Mouse (Mus musculus) kidney, postnatal 0 days (tissue): ENCODE results near the gene Hpn. TPM values are rescaled to one million over a fixed set of nuclear protein-coding genes. Genes with fewer than 3 reads are reported as not detected.
A peak's percentile ranks its signal among the peaks of the same experiment; 100 is the strongest.

Source experiments
- ATAC-seq: fragments of 200-750 bp; cut with Nextera tagmentation; replicated peaks from 2 replicates; pipeline ENCODE4 v1.8.0; 2017; ENCODE audit warnings: low read depth, moderate number of reproducible peaks, moderate TSS enrichment, moderate library complexity; ENCODE audit not compliant: low FRiP score
- DNase-seq: peaks from one replicate; pipeline ENCODE4 v3.0.0-alpha.2; 2016; ENCODE audit warnings: low spot score
- H3K27ac ChIP-seq: fragments of 300-500 bp; sonication (generic); 2 replicates; pipeline ENCODE4 v1.5.1; 2014; ENCODE audit warnings: mild to moderate bottlenecking
- H3K27me3 ChIP-seq: fragments of 300-500 bp; sonication (generic); 2 replicates; pipeline ENCODE4 v1.6.1; 2014; ENCODE audit warnings: low read length, mixed read lengths; ENCODE audit not compliant: insufficient read depth
- H3K36me3 ChIP-seq: fragments of 300-500 bp; sonication (generic); 2 replicates; pipeline ENCODE4 v1.6.1; 2014; ENCODE audit warnings: low read length, mixed read lengths; ENCODE audit not compliant: insufficient read depth
- H3K4me1 ChIP-seq: fragments of 300-500 bp; sonication (generic); replicated peaks from 2 replicates; pipeline ENCODE4 v1.6.1; 2014; ENCODE audit warnings: antibody characterized with exemption, low read length, mixed read lengths; ENCODE audit not compliant: insufficient read depth
- H3K4me2 ChIP-seq: fragments of 300-500 bp; sonication (generic); 2 replicates; pipeline ENCODE4 v1.6.1; 2014; ENCODE audit warnings: mild to moderate bottlenecking, low read length, moderate library complexity, mixed read lengths
- H3K4me3 ChIP-seq: fragments of 300-500 bp; sonication (generic); replicated peaks from 2 replicates; pipeline ENCODE4 v1.5.1; 2014; ENCODE audit warnings: low read depth, low read length
- H3K9ac ChIP-seq: fragments of 300-500 bp; sonication (generic); 2 replicates; pipeline ENCODE4 v1.6.1; 2014; ENCODE audit warnings: low read depth, low read length
- H3K9me3 ChIP-seq: fragments of 300-500 bp; sonication (generic); replicated peaks from 2 replicates; pipeline ENCODE4 v1.6.1; 2016; ENCODE audit warnings: low read length, inconsistent platforms, mixed read lengths
- CTCF ChIP-seq: IDR thresholded peaks from 2 replicates; pipeline ENCODE4 v1.5.1; 2016; ENCODE audit warnings: antibody characterized with exemption, low read depth, mild to moderate bottlenecking, moderate library complexity
- WGBS: fragments of 180-500 bp; shearing (Covaris S2); extraction: QIAGEN DNeasy Blood & Tissue Kit; methylation state at CpG from one replicate; pipeline ENCODE4 v1.1.7; 2014; 5-methylcytosine and 5-hydroxymethylcytosine counted together
- polyA plus RNA-seq: library from polyadenylated mRNA; unstranded; fragments of >200 nt; fragmentation: Nextera tagmentation; extraction: Ambion mirVana; gene quantifications from 2 replicates; pipeline ENCODE4 v1.2.1, GENCODE M21; 2015

The Hpn gene
- polyA plus RNA-seq, 1 experiment from 2014 or later, result 110 TPM

GRCm38 (mm10) chr7:31160763-31161162, 45.7 kb upstream of the Hpn start:
- no peak for TF ChIP-seq CTCF
- Histone ChIP-seq H3K9me3 (no peaks in the 10 kb centered on the region), H3K4me3 (no peak overlapping the region), H3K4me2 (no peak overlapping the region), H3K9ac (no peak overlapping the region), H3K4me1 (peaks cover 3% of the 10 kb centered on the region; the same call in 1 of the 2 replicates), H3K27me3 (no peaks in the 10 kb centered on the region), H3K36me3 (no peaks in the 10 kb centered on the region), H3K27ac (no peak overlapping the region)
- DNase-seq, result peak; percentile 58
- 16% methylated on average over 5 of the region's 5 CpGs for WGBS
- no peak for ATAC-seq

- no peak overlapping the region for H3K9ac ChIP-seq
- ATAC-seq, result peak; percentile 8; the same call in 1 of the 2 replicates
Observed at GRCm38 (mm10) chr7:31156034-31156928, 41.2 kb upstream of the Hpn start.

GRCm38 (mm10) chr7:31155296-31156033, 40.4 kb upstream of the Hpn start, which contains the start of gene Gramd1a:
Gramd1a (minus strand) TSS chr7:31155896.
- peak within 1 kb of the TSS; percentile 62 for H3K27ac ChIP-seq
- 0 out of 2 replicates have a peak within 1 kb of the TSS, but pooled peaks have one; percentile 18 for H3K4me2 ChIP-seq
- H3K36me3 ChIP-seq, result no peaks in the 10 kb centered on the region
- WGBS, result 57% methylated on average over 5 of the region's 5 CpGs
- H3K9me3 ChIP-seq, result no peaks in the 10 kb centered on the region
- peaks cover 15% of the 10 kb centered on the region; the same call in 1 of the 2 replicates for H3K4me1 ChIP-seq
- peak; percentile 84 for DNase-seq
- TF ChIP-seq CTCF, result no peak
- no peak within 1 kb of the TSS for H3K4me3 ChIP-seq
- no peaks in the 10 kb centered on the region for H3K27me3 ChIP-seq
- ATAC-seq, result peak; percentile 31; the same call in 1 of the 2 replicates
- no peak within 1 kb of the TSS for H3K9ac ChIP-seq

More at GRCm38 (mm10) chr7:31156034-31156928, 41.2 kb upstream of the Hpn start:
- no peaks in the 10 kb centered on the region for H3K27me3 ChIP-seq
- 0 out of 2 replicates have a peak overlapping the region, but pooled peaks have one; percentile 18 for H3K4me2 ChIP-seq
- H3K4me1 ChIP-seq, result peaks cover 15% of the 10 kb centered on the region; the same call in 1 of the 2 replicates
- H3K27ac ChIP-seq, result peak overlapping the region; percentile 62
- WGBS, result 30% methylated on average over 16 of the region's 19 CpGs
- H3K36me3 ChIP-seq, result no peaks in the 10 kb centered on the region
- no peak overlapping the region for H3K4me3 ChIP-seq
- no peaks in the 10 kb centered on the region for H3K9me3 ChIP-seq
- DNase-seq, result peak; percentile 69
- peak; percentile 46 for TF ChIP-seq CTCF

- WGBS, result 92% methylated on average over 6 of the region's 6 CpGs
- Histone ChIP-seq H3K9me3 (no peaks in the 10 kb centered on the region), H3K27me3 (no peaks in the 10 kb centered on the region), H3K4me2 (no peak overlapping the region), H3K36me3 (no peaks in the 10 kb centered on the region), H3K4me3 (no peak overlapping the region), H3K4me1 (peaks cover 23% of the 10 kb centered on the region), H3K9ac (no peak overlapping the region), H3K27ac (no peak overlapping the region)
- no peak for TF ChIP-seq CTCF
- DNase-seq (no peak), ATAC-seq (no peak)
Observed at GRCm38 (mm10) chr7:31153536-31154320, 38.6 kb upstream of the Hpn start.

GRCm38 (mm10) chr7:31151301-31152241, 36.5 kb upstream of the Hpn start:
- Histone ChIP-seq H3K27ac (peak overlapping the region; percentile 94), H3K4me1 (peaks cover 36% of the 10 kb centered on the region), H3K4me3 (peak overlapping the region; percentile 94), H3K4me2 (peak overlapping the region; percentile 73), H3K36me3 (no peaks in the 10 kb centered on the region), H3K27me3 (no peaks in the 10 kb centered on the region), H3K9me3 (no peaks in the 10 kb centered on the region), H3K9ac (peak overlapping the region; percentile 97)
- no peak for TF ChIP-seq CTCF
- DNase-seq, result peak; percentile 71
- peak; percentile 58 for ATAC-seq
- WGBS, result 14% methylated on average over 23 of the region's 23 CpGs
